In genomic region chr10:98648710-98649245, GRCm38 (mm10) we compare ENCODE assay signal across 21 mouse cellular contexts.
DNase-seq lines count a peak whose midpoint lies in the region; ATAC-seq and TF ChIP-seq lines count a peak whose summit lies in the region.
"Had no signal": no experiment of that assay in that cellular context is flagged by ENCODE, and none has a peak within 500 bp of the region (broad histone marks: within the 10 kb centered on the region; RNA-seq: fewer than 3 reads in every experiment).

No protein-coding gene starts in this region.

- H3K9me3 ChIP-seq in forebrain, postnatal 0 days (ENCODE audit: low read length), result no peaks in the 10 kb centered on the region
- H3K9me3 ChIP-seq in forebrain, embryonic 11.5 days (ENCODE audit: control insufficient read depth, low read length), result no peaks in the 10 kb centered on the region
- H3K9me3 ChIP-seq in midbrain, embryonic 11.5 days (ENCODE audit: control insufficient read depth, low read length), result no peaks in the 10 kb centered on the region
- no peaks in the 10 kb centered on the region for H3K9me3 ChIP-seq in midbrain, embryonic 15.5 days
- H3K9me3 ChIP-seq: forebrain, embryonic 15.5 days; hindbrain, embryonic 15.5 days; neural tube, embryonic 12.5 days had no signal

- H3K9ac ChIP-seq in forebrain, postnatal 0 days, result no peak overlapping the region
- no peak overlapping the region for H3K9ac ChIP-seq in forebrain, embryonic 11.5 days (ENCODE audit: low read length)
- H3K9ac ChIP-seq in midbrain, embryonic 11.5 days (ENCODE audit: low read length), result no peak overlapping the region
- no peak overlapping the region for H3K9ac ChIP-seq in midbrain, embryonic 15.5 days
- H3K9ac ChIP-seq: forebrain, embryonic 15.5 days; hindbrain, embryonic 15.5 days; liver, embryonic 14.5 days; neural tube, embryonic 12.5 days had no signal

- WGBS in forebrain, postnatal 0 days, result 85% methylated on average over 7 of the region's 7 CpGs
- WGBS in forebrain, embryonic 11.5 days, result 93% methylated on average over 7 of the region's 7 CpGs
- WGBS in midbrain, embryonic 11.5 days, result 88% methylated on average over 7 of the region's 7 CpGs
- WGBS in midbrain, embryonic 15.5 days, result 90% methylated on average over 7 of the region's 7 CpGs

- no peak overlapping the region for H3K4me3 ChIP-seq in forebrain, postnatal 0 days (ENCODE audit: low read depth, low read length)
- H3K4me3 ChIP-seq in forebrain, embryonic 11.5 days (ENCODE audit: low read depth, low read length), result no peak overlapping the region
- H3K4me3 ChIP-seq in midbrain, embryonic 11.5 days (ENCODE audit: low read depth, low read length), result no peak overlapping the region
- no peak overlapping the region for H3K4me3 ChIP-seq in midbrain, embryonic 15.5 days
- H3K4me3 ChIP-seq: forebrain, embryonic 15.5 days; heart, adult 2 months; hindbrain, embryonic 15.5 days; neural tube, embryonic 12.5 days had no signal

- H3K27ac ChIP-seq in forebrain, postnatal 0 days (ENCODE audit: low read depth, low read length), result no peak overlapping the region
- H3K27ac ChIP-seq in forebrain, embryonic 11.5 days (ENCODE audit: low read depth, low read length), result no peak overlapping the region
- no peak overlapping the region for H3K27ac ChIP-seq in midbrain, embryonic 11.5 days (ENCODE audit: low read depth, low read length)
- no peak overlapping the region for H3K27ac ChIP-seq in midbrain, embryonic 15.5 days
- H3K27ac ChIP-seq: forebrain, embryonic 15.5 days; heart, adult 2 months; hindbrain, embryonic 15.5 days; liver, embryonic 14.5 days; macrophage; neural tube, embryonic 12.5 days had no signal

- H3K4me1 ChIP-seq in forebrain, postnatal 0 days (ENCODE audit: insufficient read depth), result peaks cover 12% of the 10 kb centered on the region; the same call in 1 of the 2 replicates
- H3K4me1 ChIP-seq in forebrain, embryonic 11.5 days (replicated peaks; ENCODE audit: control insufficient read depth, insufficient read depth, low read length), result no peaks in the 10 kb centered on the region
- no peaks in the 10 kb centered on the region for H3K4me1 ChIP-seq in midbrain, embryonic 11.5 days (ENCODE audit: control insufficient read depth, insufficient read depth, low read length)
- no peaks in the 10 kb centered on the region for H3K4me1 ChIP-seq in midbrain, embryonic 15.5 days
- H3K4me1 ChIP-seq: hindbrain, embryonic 15.5 days; neural tube, embryonic 12.5 days had no signal

- ATAC-seq in forebrain, postnatal 0 days, result no peak
- ATAC-seq in forebrain, embryonic 11.5 days (replicated peaks; ENCODE audit: low FRiP score), result no peak
- no peak for ATAC-seq in midbrain, embryonic 11.5 days (ENCODE audit: low FRiP score)
- ATAC-seq in midbrain, embryonic 15.5 days (replicated peaks), result no peak
- ATAC-seq: forebrain, embryonic 15.5 days had no signal

- H3K36me3 ChIP-seq in forebrain, postnatal 0 days (ENCODE audit: insufficient read depth), result no peaks in the 10 kb centered on the region
- no peaks in the 10 kb centered on the region for H3K36me3 ChIP-seq in forebrain, embryonic 11.5 days (ENCODE audit: control insufficient read depth, insufficient read depth, low read length)
- no peaks in the 10 kb centered on the region for H3K36me3 ChIP-seq in midbrain, embryonic 11.5 days (ENCODE audit: control insufficient read depth, insufficient read depth, low read length)
- no peaks in the 10 kb centered on the region for H3K36me3 ChIP-seq in midbrain, embryonic 15.5 days (replicated peaks)
- H3K36me3 ChIP-seq: forebrain, embryonic 15.5 days; hindbrain, embryonic 15.5 days; neural tube, embryonic 12.5 days had no signal

- no peaks in the 10 kb centered on the region for H3K27me3 ChIP-seq in forebrain, postnatal 0 days (ENCODE audit: insufficient read depth, low read length)
- no peaks in the 10 kb centered on the region for H3K27me3 ChIP-seq in forebrain, embryonic 11.5 days (ENCODE audit: control insufficient read depth, insufficient read depth, low read length)
- H3K27me3 ChIP-seq in midbrain, embryonic 11.5 days (ENCODE audit: control insufficient read depth, insufficient read depth, low read length), result no peaks in the 10 kb centered on the region
- H3K27me3 ChIP-seq in midbrain, embryonic 15.5 days (replicated peaks), result no peaks in the 10 kb centered on the region
- H3K27me3 ChIP-seq: forebrain, embryonic 15.5 days; hindbrain, embryonic 15.5 days; neural tube, embryonic 12.5 days had no signal

- no peak for TF ChIP-seq CTCF in forebrain, postnatal 0 days (IDR thresholded peaks at IDR 0.05; ENCODE audit: low read depth)

- H3K4me2 ChIP-seq in forebrain, postnatal 0 days (ENCODE audit: low read depth), result no peak overlapping the region
- H3K4me2 ChIP-seq in forebrain, embryonic 11.5 days (ENCODE audit: low read depth, low read length, severe bottlenecking), result no peak overlapping the region
- H3K4me2 ChIP-seq in midbrain, embryonic 11.5 days, result no peak overlapping the region
- no peak overlapping the region for H3K4me2 ChIP-seq in midbrain, embryonic 15.5 days
- H3K4me2 ChIP-seq: forebrain, embryonic 15.5 days; hindbrain, embryonic 15.5 days; neural tube, embryonic 12.5 days had no signal

- peak; percentile 52 for DNase-seq in forebrain, postnatal 0 days
- DNase-seq in forebrain, embryonic 11.5 days (ENCODE audit: low spot score), result no peak
- DNase-seq in midbrain, embryonic 11.5 days (ENCODE audit: low spot score, missing footprints), result peak; percentile 75
- DNase-seq in WW6 (ENCODE audit: low read depth, low spot score), result peak; percentile 11
- DNase-seq in forelimb bud, embryonic 11.5 days (ENCODE audit: low read depth, low spot score), result peak; percentile 16
- no peak for DNase-seq in adrenal gland, postnatal 36 days
- DNase-seq in Muller cell, postnatal 12 days (ENCODE audit: inconsistent ontology term), result no peak
- DNase-seq: cerebellum, postnatal 10 days; gastrocnemius, postnatal 10 days; heart, adult 2 months; heart, postnatal 10 days; kidney, adult 2 months; left cerebral cortex, postnatal 4 days; right cerebral cortex, postnatal 25 days; thymus, adult 2 months had no signal

Comparison
In these comparisons a context has a peak if more than half of its experiments do, and no peak if none do; other contexts are left out.
1. DNase-seq: peak in forebrain, postnatal 0 days (single experiment), midbrain, embryonic 11.5 days (single experiment), WW6 (single experiment) and forelimb bud, embryonic 11.5 days (single experiment); none in forebrain, embryonic 11.5 days (single experiment), adrenal gland, postnatal 36 days (0 of 2) and Muller cell, postnatal 12 days (single experiment).